Mouse (Mus musculus) cortical plate, adult 2 months (tissue): ENCODE data around the gene Gm42742.

Experiments used
- CTCF ChIP-seq: fragments of 200-500 bp; IDR thresholded peaks from 2 replicates; pipeline ENCODE4 v1.5.1; 2011; ENCODE audit warnings: mild to moderate bottlenecking, control low read depth, low read length; ENCODE audit not compliant: insufficient read depth; ENCODE audit errors: extremely low read depth
- POLR2A ChIP-seq: fragments of 200-500 bp; IDR thresholded peaks from 2 replicates; pipeline ENCODE4 v1.6.1; 2011; ENCODE audit warnings: mild to moderate bottlenecking, low read length, control low read depth; ENCODE audit not compliant: insufficient read depth; ENCODE audit errors: extremely low read depth

DNA sequence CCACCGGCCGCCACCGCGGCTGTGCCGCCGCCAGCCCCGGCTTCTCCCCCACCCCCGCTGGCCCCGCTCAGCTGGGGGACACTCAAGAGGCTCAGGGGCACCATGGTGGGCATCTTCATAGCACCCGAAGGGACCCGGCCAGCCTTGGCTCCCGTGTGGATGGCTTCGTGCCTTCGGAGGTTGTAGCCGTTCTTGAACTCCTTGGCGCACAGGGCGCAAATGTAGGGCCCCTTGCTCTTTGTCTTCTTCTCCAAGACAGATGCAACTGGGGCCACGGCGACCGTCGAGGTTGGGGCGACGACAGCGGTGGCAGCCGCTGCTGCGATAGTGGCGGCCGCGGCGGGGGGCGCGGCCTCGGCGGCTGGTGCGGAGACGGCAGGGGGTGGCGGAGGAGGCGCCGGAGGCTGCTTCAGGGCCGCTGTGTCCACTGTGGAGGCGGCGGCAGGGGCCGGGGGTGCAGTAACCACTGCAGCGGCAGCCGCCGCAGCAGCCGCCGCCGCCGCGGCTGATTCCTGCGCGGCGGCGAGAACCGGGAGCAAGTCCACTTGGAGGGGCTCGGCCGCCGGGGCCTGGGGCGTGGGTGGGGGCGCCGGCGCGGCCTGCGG is 4.8 kb upstream of the Gm42742 start:
- TF ChIP-seq CTCF (no peak), POLR2A (no peak)
